Mouse (Mus musculus) megakaryocyte, embryonic 14.5 days (primary cell): ENCODE results near the gene 4930474N05Rik. TPM values are rescaled to one million over a fixed set of nuclear protein-coding genes. Genes with fewer than 3 reads are reported as not detected.

Experiments used
- H3K27me3 ChIP-seq: replicated peaks from 2 replicates; pipeline ENCODE3; 2012; ENCODE audit warnings: inconsistent platforms
- H3K36me3 ChIP-seq: replicated peaks from 2 replicates; pipeline ENCODE3; 2012; ENCODE audit warnings: low read length, inconsistent platforms, mixed read lengths
- H3K4me1 ChIP-seq: 2 replicates; pipeline ENCODE4 v1.6.1; 2012; ENCODE audit warnings: inconsistent platforms
- H3K4me3 ChIP-seq: replicated peaks from 2 replicates; pipeline ENCODE3; 2012; ENCODE audit warnings: moderate library complexity, mild to moderate bottlenecking, inconsistent platforms
- H3K9me3 ChIP-seq: 2 replicates; pipeline ENCODE4 v1.6.1; 2012; ENCODE audit warnings: inconsistent platforms
- FLI1 ChIP-seq: IDR thresholded peaks from 2 replicates; pipeline ENCODE4 v1.6.1; 2012; ENCODE audit warnings: low read length, inconsistent platforms, mixed read lengths
- GATA1 ChIP-seq: IDR thresholded peaks from 3 replicates; pipeline ENCODE4 v1.6.1; 2012; ENCODE audit warnings: mixed read lengths, low read length, inconsistent platforms, borderline replicate concordance
- polyA plus RNA-seq: library from polyadenylated mRNA; stranded (reverse); fragments of >175 nt; gene quantifications from 2 replicates; pipeline ENCODE4 v1.2.3, GENCODE M21; 2012; ENCODE audit warnings: low replicate concordance; ENCODE audit not compliant: insufficient read depth

4930474N05Rik gene
- polyA plus RNA-seq, 1 experiment = not detected

GRCm38 (mm10) chr14:36145261-36145660, 50.5 kb downstream of the 4930474N05Rik start:
- TF ChIP-seq FLI1 (no peak), GATA1 (no peak)
- Histone ChIP-seq H3K9me3 (no peaks in the 10 kb centered on the region), H3K4me1 (no peaks in the 10 kb centered on the region), H3K4me3 (no peak overlapping the region), H3K27me3 (no peaks in the 10 kb centered on the region), H3K36me3 (no peaks in the 10 kb centered on the region)
